Mouse (Mus musculus): ENCODE results near the gene Hist1h2bb.
"Not testable (repeated sequence)": the region's sequence is repeated elsewhere in the genome, so short reads cannot be mapped to it uniquely, and the experiment has no call there.

The Hist1h2bb gene

DNA sequence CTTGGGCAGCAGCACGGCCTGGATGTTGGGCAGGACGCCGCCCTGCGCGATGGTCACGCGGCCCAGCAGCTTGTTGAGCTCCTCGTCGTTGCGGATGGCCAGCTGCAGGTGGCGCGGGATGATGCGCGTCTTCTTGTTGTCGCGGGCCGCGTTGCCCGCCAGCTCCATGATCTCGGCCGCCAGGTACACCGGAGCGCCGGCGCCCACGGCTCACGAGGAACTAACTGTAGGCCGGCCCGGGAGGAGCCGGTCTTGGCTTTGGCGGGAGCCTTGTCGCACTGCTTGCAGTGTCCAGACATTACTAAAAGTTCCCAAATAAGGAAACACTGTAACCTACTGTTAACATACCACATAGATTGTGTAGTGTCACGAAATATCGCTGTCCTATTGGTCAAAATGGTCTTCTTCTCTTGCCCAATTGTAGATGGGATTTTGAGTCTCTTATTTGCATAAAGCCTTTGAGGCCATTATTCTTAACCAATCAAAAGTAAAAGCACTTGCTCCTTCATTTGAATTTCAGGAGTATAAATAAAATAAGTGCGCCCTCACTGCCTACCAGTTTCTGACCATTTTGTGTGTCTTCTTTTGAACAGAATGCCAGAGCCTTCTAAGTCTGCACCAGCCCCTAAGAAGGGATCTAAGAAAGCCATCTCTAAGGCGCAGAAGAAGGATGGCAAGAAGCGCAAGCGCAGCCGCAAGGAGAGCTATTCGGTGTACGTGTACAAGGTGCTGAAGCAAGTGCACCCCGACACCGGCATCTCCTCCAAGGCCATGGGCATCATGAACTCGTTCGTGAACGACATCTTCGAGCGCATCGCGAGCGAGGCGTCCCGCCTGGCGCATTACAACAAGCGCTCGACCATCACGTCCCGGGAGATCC lies at the start of gene Hist1h2bb:
TSS of gene Hist1h2bb (plus strand) at position 534 of the 880 bp plus-strand sequence.
- peak; percentile 92 for DNase-seq (ENCODE audit: low read depth, low spot score)

DNA sequence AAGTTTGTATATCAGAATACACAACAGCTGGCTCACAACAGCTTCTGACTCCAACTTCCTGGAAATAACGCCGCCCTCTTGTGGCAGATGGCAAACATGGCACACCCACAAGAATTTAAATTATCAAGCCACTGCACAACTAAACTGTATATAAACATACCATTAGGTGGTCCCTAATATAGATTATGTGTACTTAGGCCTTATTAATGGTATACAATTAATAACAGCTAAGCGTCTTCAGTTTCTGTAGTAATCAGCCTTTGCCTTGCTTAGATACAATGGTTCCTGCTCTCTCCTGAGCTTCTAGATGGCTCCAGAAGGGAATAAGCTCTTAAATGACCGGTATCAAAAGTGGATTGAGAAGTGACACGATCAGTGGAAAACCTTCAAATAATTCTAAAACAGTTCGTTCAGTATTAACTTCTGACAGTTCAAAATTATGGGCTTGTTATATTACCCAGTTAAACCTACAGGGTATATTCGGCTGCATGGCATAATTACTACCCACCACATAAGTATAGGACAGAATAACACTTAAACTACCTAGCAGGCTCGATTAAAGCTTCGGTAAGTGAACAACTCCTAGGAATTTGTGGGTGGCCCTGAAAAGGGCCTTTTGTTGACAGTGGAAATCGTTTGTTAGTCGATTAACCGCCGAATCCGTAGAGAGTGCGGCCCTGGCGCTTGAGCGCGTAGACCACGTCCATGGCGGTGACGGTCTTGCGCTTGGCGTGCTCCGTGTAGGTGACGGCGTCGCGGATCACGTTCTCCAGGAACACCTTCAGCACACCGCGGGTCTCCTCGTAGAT lies 48.8 kb upstream of the Hist1h2bb start:
- peak; percentile 72 for DNase-seq (ENCODE audit: low read depth, low spot score)

DNA sequence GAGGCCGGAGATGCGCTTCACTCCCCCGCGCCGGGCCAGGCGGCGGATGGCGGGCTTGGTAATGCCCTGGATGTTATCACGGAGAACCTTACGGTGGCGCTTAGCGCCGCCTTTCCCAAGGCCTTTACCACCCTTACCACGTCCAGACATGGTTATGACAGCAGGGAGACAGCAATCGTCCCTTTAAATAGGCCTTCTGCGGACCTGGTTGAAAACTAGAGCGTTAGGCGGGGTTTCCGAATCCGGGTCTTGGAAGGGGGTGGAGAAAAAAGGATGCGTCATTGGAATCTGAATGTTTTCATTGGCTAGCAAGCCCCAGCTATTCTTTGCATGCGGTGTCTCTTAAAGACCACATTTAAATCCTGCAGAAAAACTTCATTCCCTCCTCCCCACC lies 48.2 kb upstream of the Hist1h2bb start, which contains the start of gene Hist1h4c:
TSS of gene Hist1h4c (minus strand) at position 155 of the 394 bp plus-strand sequence.
- peak; percentile 99 for DNase-seq (ENCODE audit: low read depth, low spot score)

DNA sequence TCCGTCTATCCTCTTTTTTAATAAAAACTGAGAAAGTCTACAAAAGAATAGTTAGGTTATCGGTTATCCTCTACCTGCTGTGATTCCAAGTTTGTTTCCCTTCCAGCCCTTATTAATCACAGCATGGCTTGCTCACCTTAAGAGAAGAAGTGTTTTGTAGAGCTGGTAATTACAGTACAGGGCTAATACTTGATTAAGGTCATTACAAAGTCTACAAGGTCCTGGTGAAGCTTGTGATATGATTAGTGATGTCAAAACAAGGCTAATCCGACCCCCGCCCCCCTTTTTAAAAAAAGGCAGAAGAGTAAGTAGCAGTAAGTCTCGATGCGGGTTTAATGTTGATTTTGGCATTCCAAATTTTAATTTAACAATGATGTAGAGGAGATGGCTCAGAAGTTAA lies 47.5 kb upstream of the Hist1h2bb start:
- DNase-seq (ENCODE audit: low read depth, low spot score), result no peak

DNA sequence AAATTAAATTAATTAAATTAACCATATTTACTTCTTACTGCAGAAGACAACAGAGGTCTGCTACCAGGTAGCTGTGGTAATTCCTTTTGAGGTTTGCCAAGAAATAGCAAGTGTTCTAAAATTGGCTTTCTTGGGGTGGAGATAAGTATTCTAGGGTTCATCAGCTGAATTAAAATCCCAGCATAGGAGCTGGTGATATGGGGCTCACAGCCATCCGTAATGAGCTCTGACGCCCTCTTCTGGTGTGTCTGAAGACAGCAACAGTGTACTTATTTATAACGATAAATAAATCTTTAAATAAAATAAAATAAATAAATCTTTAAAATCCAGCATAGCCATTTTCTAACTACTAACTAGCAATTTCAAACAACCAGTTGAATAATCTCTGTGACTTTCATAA lies 46.8 kb upstream of the Hist1h2bb start:
- DNase-seq (ENCODE audit: low read depth, low spot score), result no peak

DNA sequence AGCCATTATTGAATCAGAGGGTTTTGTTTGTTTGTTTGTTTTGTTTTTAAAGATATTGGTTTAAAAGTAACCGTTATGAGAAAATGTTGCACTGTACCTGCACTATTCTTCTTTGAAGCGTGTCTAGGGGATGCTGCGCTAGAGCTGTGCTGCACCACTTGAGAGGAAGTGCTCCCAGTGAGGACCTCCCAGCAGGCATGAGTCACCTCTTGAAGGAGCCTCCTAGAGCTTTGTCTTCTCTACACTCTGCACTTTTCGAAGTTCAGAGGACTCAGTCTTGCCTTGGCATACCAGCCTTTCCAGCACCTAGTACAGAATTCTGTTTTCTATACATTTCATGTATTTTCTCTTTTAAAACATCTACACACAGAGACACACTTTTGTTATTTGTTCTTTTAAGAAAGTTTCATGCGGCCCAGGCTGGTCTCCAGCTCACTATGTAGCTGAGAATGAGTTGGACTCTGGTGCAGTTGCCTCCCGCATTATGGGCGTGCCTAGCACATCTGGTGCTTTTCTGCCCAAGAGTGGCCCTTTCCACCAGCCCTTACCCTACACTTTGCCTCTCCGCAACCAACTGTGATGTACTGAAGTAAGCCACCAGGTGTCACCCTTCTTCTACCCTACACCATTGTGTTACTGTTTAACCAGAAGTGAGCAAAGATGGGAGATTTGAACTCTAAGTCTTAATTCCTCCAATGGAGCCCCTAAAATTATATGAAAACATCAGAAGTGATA lies 45.6 kb upstream of the Hist1h2bb start:
- DNase-seq (ENCODE audit: low read depth, low spot score), result peak; percentile 89

DNA sequence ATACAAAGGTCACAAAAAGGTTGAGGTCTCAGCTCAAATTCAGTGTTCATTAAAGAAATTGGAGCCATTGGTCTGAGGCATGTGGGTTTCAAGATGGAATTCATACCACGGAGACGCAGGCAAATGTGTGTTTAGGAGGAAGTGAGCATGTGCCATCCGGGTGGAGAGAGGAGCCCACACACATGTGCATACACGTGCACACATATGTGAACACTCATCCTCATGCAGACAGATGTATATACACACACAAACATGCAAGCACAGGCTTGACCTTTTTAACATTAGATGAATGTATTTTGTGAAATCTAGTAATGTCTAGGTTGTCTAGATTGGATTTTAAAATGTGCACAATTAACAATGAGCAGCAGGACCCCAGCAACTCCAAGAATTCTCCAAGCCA lies 44.3 kb upstream of the Hist1h2bb start:
- no peak for DNase-seq (ENCODE audit: low read depth, low spot score)

DNA sequence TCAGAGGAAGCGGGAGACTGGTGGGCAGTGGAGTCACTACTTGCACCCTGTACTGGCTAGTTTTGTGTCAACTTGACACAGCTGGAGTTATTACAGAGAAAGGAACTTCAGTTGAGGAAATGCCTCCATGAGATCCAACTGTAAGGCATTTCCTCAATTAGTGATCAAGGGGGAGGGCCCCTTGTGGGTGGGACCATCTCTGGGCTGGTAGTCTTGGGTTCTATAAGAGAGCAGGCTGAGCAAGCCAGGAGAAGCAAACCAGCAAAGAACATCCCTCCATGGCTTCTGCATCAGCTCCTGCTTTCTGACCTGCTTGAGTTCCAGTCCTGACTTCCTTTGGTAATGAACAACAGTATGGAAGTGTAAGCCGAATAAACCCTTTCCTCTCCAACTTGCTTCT lies 43.7 kb upstream of the Hist1h2bb start:
- not testable (repeated sequence) for DNase-seq (ENCODE audit: low read depth, low spot score)

DNA sequence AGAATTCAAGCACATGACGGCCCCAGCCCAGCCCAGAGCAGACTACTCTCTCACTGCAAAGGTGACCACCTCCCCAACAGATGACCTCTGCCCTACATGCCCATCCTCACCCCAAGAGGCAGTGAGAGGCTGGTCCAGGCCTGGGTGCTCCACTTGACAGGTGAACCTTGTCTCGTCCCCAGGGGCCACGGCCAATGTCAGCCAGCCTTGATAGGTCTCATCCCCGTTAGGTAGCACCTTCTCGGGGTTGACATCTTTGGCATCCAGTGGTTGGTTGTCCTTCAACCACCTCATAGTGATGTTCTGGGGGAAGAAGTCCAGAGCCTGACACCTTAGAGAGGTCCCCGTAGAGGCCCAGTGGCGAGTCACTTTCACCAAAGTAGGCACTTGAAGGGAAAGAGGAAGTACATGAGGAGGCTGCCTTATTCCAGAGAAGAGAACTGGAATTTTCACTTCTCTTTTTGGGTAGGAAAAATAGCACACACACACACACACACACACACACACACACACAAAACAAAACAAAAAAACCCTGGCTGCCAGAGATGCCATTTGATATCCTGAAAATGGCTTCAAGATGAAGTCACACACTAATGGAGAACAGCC lies 40.7 kb upstream of the Hist1h2bb start:
- no peak for DNase-seq (ENCODE audit: low read depth, low spot score)

DNA sequence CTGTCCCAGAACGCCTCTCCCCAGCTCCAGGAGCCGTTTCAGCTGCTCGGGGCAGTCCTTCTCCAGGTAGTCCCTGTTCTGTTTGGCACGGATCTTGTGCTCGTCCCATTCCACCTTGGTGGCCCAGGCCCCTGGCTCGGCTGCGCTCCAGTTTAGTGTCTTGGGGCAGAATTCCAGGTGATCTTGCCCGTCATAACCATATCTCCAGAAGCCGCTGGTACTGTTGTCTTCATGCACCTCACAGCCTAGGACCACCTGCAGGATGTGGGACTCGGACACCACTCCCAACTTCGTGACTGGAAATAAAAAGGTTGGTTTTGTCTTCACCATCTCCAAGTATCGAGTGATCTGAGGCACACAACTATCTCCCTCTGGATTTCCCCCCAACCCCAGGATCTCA lies 39.8 kb upstream of the Hist1h2bb start:
- no peak for DNase-seq (ENCODE audit: low read depth, low spot score)

DNA sequence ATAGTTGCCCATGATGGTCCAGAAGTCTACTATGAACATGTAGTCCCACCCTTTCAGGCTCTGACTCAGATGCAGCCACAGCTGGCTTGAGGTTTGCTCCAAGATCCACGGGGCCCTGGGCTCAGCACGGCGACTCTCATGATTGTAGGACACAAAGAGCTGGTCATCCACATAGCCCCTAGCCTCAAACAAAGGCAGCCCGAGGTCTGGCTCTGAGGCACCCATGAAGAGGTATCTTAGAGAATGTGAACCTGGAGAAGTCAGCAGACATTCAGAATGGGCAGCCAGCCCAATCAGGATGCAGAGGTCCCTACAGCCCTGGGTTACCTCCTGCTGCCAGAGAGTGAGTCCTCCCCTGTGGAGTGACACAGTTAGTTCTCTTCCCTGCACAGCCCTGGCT lies 38.5 kb upstream of the Hist1h2bb start:
- no peak for DNase-seq (ENCODE audit: low read depth, low spot score)

DNA sequence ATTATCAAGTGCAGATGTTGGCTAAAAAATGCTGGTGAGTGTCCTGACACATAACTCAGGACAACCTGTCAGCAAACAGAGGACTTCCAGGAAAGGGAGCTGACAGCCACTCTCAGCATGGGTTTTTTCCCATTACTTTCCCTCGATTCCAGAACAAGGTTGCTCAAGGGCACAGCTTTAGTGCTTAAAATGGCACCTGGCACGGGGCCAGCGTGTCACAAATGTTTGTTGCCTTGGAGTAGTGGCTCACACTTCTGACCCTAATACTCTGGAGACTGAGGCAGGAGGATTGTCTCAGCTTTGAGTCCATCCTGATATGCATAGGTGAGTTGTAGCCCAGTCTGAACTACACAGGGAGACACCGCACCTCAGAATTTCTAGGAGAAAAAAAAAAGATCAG lies 37.9 kb upstream of the Hist1h2bb start:
- DNase-seq (ENCODE audit: low read depth, low spot score), result no peak

DNA sequence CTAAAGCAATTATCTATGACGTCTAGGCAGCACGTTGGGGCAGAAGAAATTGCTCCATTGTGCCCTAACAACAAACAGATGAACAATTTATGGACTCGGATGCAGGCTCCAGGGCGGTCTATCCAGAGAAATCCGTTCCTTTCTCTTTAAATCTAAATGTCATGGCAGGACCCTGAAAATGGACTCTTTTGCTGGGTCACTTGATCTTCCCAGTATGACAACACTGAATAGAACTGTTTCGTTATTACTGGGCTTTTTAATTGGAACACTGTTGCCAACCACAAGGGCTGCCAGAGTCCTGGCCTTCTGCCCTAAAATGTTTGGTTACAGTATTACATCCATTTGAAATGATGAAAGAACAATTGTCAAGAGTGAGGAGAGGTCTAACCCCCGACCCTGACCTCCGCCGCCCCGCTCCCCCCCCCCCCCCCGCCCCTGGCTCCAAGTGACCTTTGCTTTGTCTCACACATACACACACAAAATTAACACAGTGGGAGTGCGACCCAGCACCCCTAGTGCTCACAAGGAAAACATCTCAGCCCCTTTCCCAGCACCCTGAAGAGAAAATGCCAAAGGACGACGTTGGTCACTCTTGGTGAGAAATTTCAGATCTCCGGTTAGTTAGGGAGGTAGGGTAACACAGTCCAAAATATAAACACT lies 36.7 kb upstream of the Hist1h2bb start:
- DNase-seq (ENCODE audit: low read depth, low spot score), result no peak

DNA sequence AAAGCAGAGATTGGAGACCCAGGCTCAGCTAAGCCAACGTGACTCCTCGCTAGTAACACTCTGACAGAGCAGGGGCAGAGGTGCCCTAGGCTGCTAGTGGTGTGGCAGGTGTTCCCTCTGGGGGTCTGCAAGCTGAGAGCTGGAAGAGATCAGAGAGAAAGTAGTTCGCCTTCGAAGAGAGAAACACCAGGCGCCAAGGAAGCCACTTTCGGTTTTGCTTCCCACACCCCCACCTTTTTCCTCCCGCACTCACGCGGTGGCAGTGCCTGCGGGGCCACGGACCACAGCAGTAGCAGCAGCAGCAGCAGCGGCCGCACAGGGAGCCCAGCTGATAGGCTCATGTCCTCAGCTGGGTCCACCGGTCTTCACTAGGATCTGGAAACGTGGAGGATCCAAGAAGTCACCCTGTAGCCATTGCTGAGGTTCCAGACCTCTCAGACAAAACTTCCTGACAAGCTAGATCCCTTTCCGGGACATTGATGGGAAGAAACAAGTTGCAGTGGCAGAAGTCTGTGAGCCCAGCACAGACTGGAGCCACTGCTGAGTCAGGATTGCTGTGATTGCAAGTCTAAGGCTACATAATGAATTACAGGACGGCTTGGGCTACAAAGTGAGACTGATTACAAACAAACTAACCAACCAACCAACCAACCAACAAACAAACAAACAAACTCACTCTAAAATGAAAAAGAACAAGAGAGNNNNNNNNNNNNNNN lies 36.0 kb upstream of the Hist1h2bb start, which contains the start of gene Hfe:
TSS of gene Hfe (minus strand) at position 481 of the 716 bp plus-strand sequence.
- peak; percentile 37 for DNase-seq (ENCODE audit: low read depth, low spot score)

DNA sequence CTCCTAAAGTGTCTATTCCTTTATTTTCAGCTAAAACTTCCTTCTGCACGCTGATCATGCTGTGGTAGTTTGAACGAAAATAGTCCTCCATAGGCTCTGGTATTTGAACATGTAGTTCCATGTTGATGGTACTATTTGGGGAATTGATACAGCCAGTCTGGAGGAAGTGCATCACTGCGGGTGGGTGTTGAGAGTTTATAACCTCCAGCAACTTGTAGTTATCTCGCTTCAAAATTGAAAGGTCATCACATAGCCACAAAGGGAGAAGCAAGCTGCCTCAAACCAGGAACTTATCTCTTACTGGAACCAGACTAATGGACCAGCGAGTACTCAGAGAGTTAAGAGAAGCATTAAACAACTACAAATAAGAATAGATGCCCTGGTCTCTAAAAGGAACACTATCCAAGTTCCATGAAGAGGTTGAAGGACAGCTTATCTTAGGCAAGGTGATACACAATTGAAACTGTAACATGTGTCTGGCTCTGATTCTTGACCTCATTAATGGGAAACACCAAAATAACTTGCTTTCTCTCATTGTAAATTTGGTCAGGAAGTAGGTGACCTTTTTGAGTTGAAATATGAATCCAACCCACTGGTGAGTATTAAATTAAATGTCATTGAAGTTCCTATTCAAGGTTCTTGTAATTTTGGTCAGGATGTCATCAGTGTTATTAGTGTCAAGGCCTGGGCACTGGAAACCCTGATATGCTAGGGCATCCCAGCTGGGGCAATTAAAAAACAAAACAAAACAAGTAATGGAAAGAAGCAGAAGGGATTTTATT lies 30.1 kb upstream of the Hist1h2bb start:
- no peak for DNase-seq (ENCODE audit: low read depth, low spot score)

DNA sequence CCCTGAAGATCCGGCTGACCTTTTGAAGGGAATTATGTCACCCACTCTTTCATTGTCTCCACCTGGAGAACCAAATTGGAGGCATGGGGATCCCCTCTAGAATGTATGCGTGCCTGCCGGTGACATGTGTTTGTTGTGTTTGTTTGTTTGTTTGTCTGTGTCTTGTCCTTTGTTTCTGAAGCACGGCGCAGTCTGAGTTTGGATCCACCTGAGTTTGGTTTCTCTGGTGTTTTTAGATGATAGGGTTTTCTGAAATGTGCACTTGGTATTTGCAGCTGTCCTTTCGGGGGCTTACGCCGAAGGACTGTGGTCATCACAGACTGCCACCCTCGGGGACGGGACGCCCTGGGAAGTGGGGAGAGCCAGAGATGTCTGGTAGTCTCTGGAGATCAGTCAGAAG lies 29.4 kb upstream of the Hist1h2bb start:
- no peak for DNase-seq (ENCODE audit: low read depth, low spot score)

DNA sequence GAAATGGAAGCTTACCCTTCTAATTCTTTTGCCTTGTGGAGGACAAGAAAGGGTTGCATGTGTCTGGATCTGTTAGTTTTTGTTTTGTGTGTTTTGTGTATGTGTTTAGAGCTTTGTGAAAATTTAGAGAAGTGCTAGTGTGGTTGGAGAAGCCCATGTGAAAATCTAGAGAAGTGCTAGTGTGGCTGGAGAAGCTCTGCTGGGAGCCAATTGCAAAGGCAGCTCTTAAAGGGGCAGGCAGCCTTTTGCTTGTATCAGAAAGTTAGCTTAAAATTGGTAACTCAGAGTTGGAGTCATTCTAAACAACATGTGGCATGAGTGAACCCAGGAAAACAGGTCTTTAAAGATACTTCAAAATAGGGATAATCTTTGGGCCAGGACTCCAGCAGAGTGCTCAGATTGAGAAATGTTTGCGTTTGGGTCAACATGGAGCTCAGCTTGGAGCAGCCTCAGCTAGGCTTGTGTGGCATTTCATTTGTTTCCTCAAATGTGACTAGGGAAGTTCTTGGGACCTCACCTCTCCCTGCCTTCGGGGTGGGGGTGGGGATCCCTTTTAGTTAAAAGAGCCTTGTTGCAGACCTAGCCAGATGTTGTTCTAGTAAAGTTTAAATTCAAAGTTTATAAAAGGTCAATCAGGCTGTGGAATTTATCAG lies 28.8 kb upstream of the Hist1h2bb start:
- not testable (repeated sequence) for DNase-seq (ENCODE audit: low read depth, low spot score)

DNA sequence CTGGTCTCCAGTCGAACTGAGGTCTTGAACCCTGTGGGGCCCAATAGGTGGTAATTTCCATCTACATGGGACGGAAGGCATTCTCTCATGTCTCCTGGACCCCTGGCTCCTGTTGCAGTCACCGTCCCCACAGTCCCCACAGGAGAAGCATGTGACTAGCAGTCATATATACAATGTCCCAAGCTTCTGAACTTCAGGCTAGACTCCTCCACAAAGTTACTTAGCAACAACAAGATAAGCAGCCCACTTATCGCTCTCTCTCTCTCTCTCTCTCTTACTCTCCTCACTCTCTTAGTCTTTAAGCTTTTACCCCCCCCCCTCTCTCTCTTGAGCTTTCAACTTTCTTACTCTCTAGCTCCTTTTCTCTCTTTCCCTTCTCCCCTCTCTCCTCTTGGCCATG lies 22.3 kb upstream of the Hist1h2bb start:
- no peak for DNase-seq (ENCODE audit: low read depth, low spot score)

DNA sequence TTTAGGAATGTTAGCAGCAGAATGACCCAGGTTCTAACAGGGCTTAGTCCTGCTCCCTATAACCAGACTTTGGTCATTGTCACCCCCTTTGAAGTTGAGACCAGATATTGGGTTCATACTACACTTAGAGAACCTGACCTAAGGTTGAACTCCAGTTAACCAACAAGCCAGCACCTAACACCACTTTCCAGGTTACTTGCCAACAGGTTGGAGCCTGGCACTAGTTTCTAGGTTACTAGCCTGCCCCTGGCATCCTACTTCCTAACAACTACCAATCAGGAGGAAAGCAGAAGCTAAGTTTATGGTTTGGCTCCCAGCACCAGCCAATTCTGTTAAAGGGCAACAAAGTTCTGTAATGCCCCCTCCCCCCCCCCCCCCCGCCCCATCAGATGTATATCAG lies 21.3 kb upstream of the Hist1h2bb start:
- no peak for DNase-seq (ENCODE audit: low read depth, low spot score)

All from forelimb bud, embryonic 11.5 days (tissue).